Mouse (Mus musculus): Measurements from ENCODE around the gene Mif.
A peak's percentile ranks its signal among the peaks of the same experiment; 100 is the strongest.

- no peak for TF ChIP-seq CTCF (IDR thresholded peaks at IDR 0.05; ENCODE audit: control insufficient read depth, insufficient read depth, insufficient replicate concordance, low read depth, low read length)
- peak; percentile 47; the same call in 1 of the 2 replicates for TF ChIP-seq POLR2A (IDR thresholded peaks at IDR 0.05; ENCODE audit: control insufficient read depth, low read depth, low read length)
These were observed 706 bp upstream of the Mif start for GRCm38 (mm10) chr10:75860746-75861145.
